Mouse (Mus musculus) cerebellum, adult 2 months (tissue): Measurements from ENCODE around the gene Crtc2. TPM values are rescaled to one million over a fixed set of nuclear protein-coding genes. Genes with fewer than 3 reads are reported as not detected.

Experiments
- DNase-seq, 2 experiments: peaks; one replicate each; pipeline ENCODE4 v3.0.0; 2021
- H3K27ac ChIP-seq: fragments of 200-500 bp; 2 replicates; pipeline ENCODE4 v1.5.1; 2012; ENCODE audit warnings: low read length, control low read depth, inconsistent platforms; ENCODE audit not compliant: insufficient read depth
- H3K27me3 ChIP-seq: fragments of 200-500 bp; 2 replicates; pipeline ENCODE4 v1.6.1; 2012; ENCODE audit warnings: inconsistent platforms, mild to moderate bottlenecking, low read length, moderate library complexity; ENCODE audit not compliant: control insufficient read depth, insufficient read depth
- H3K4me1 ChIP-seq: fragments of 200-500 bp; 2 replicates; pipeline ENCODE4 v1.6.1; 2011; ENCODE audit warnings: low read length; ENCODE audit not compliant: control insufficient read depth, insufficient read depth
- H3K4me3 ChIP-seq: fragments of 200-500 bp; replicated peaks from 2 replicates; pipeline ENCODE3; 2011; ENCODE audit warnings: mild to moderate bottlenecking, low read depth, low read length, control low read depth; ENCODE audit not compliant: insufficient read depth
- CTCF ChIP-seq: fragments of 200-500 bp; IDR thresholded peaks from 2 replicates; pipeline ENCODE4 v1.5.1; 2011; ENCODE audit warnings: low read depth, mild to moderate bottlenecking, control low read depth, low read length, moderate library complexity, borderline replicate concordance; ENCODE audit not compliant: insufficient read depth
- POLR2A ChIP-seq: fragments of 200-500 bp; IDR thresholded peaks from 2 replicates; pipeline ENCODE4 v1.6.1; 2011; ENCODE audit warnings: low read length, control low read depth, borderline replicate concordance; ENCODE audit not compliant: insufficient read depth
- WGBS: fragments of 180-500 bp; shearing (Covaris S2); methylation state at CpG from one replicate; pipeline ENCODE4 v1.1.7; 2018; 5-methylcytosine and 5-hydroxymethylcytosine counted together
- polyA plus RNA-seq: library from polyadenylated mRNA; depleted of rRNA; stranded (reverse); fragments of >200 nt; gene quantifications from 2 replicates; pipeline ENCODE4 v1.2.3, GENCODE M21; 2012

Crtc2 gene
- polyA plus RNA-seq, 1 experiment, result 78.2 TPM

DNA sequence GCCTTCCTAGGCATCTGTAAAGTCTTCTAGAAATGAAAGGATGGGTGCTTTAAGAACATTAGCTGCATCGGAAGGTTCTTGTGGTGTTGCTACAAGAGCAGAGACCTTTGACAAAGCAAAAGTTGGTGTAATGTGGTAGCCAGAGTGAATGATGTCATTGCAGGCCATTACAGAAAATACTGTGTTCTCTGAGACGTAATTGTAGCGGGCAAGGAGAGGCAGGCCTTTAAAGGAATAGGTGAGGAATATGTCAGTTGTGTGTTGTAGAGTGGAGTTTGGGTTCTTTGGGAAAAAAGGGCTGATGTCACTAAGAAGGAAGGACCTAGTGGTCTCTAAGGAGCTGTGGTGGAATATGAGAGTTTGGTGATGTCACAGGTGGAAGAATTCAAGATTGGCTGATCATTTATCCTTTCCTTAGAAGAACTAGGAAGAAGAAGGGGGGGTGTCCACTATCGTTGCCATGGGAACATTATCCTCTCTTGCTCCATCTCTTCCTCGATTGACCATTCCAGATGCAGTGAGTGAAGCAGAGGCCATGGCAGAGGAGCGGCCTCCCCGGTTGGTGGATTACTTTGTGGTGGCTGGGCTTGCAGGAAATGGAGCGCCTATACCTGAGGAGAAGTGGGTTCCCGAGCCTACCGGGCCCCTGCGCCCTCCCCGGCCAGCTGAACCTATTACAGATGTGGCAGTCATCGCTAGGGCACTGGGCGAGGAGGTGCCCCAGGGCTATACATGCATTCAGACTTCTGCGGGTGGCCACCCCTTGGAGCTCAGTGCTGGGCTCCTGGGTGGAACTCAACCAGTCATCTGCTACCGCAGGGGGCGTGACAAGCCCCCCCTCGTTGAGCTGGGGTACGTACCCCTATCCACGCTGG lies 13.2 kb downstream of the Crtc2 start:
- H3K4me3 ChIP-seq, result no peak overlapping the region
- DNase-seq, result no peak
- no peak overlapping the region for H3K27ac ChIP-seq
- TF ChIP-seq POLR2A, result no peak
- TF ChIP-seq CTCF, result no peak
- 91% methylated on average over 20 of the region's 20 CpGs for WGBS
- peaks cover 15% of the 10 kb centered on the region for H3K4me1 ChIP-seq
- H3K27me3 ChIP-seq, result no peaks in the 10 kb centered on the region

DNA sequence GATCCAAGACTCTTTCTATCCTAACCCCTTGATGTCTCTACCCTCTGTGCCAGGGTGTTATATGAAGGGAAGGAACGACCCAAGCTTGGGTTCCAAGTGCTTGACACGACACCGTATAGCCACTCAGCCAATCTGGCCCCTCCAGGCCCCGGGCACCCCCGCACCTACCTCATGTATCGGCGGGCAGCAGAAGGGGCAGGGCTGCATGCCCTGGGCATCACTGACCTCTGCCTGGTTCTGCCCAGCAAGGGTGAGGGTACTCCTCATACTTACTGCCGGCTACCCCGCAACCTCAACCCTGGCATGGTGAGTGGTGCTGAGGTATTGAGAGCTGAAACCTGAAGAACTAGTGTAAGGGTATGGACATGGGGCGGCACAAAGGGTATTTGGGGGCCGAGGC lies 14.2 kb downstream of the Crtc2 start:
- no peak overlapping the region for H3K27ac ChIP-seq
- 94% methylated on average over 11 of the region's 11 CpGs for WGBS

DNA sequence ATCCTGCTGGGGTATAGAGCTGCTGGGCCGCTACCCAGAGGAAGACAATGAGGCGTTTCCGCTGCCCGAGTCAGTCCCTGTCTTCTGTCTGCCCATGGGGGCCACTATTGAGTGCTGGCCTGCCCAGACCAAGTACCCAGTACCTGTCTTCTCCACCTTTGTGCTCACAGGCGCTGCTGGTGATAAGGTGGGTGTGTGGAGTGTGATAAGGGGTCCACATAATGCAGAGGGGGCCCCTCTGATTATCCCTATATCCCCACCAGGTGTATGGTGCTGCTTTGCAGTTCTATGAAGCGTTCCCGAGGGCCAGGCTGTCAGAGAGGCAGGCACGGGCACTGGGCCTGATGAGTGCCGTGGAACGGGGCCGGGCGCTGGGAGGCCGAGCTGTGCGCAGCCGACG lies 15.0 kb downstream of the Crtc2 start:
- Histone ChIP-seq H3K4me3 (no peak overlapping the region), H3K27me3 (no peaks in the 10 kb centered on the region), H3K4me1 (peaks cover 22% of the 10 kb centered on the region), H3K27ac (no peak overlapping the region)
- TF ChIP-seq CTCF (no peak), POLR2A (no peak)
- peak in 1 of 2 experiments; percentile 14 for DNase-seq
- WGBS, result 86% methylated on average over 16 of the region's 16 CpGs

More for the DNA sequence above, 14.2 kb downstream of the Crtc2 start:
- H3K27me3 ChIP-seq, result no peaks in the 10 kb centered on the region
- H3K4me1 ChIP-seq, result peaks cover 22% of the 10 kb centered on the region
- H3K4me3 ChIP-seq, result no peak overlapping the region
- no peak for DNase-seq
- TF ChIP-seq POLR2A, result no peak
- TF ChIP-seq CTCF, result no peak

DNA sequence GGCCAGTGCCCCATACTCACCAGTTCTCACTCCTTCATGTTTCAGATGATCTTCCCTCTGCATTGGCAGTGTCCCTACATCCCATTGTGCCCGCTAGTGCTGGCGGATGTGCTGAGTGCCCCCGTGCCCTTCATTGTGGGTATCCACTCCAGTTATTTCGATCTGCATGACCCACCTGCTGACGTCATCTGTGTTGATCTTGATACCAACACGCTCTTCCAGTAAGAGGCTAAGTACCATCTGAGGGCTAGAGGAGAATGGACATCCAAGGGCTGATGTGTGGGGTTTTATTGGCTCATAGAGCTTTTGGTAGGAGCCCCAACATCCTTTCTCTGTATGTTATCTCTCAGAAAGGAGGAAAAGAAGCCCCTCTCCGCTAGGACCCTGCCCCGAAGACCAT lies 16.8 kb downstream of the Crtc2 start:
- TF ChIP-seq CTCF, result no peak
- no peak for TF ChIP-seq POLR2A
- Histone ChIP-seq H3K4me1 (peaks cover 28% of the 10 kb centered on the region), H3K27ac (no peak overlapping the region), H3K4me3 (no peak overlapping the region), H3K27me3 (no peaks in the 10 kb centered on the region)
- peak in 1 of 2 experiments; percentile 5 for DNase-seq
- whole genome bisulfite sequencing, result 91% methylated on average over 8 of the region's 8 CpGs

DNA sequence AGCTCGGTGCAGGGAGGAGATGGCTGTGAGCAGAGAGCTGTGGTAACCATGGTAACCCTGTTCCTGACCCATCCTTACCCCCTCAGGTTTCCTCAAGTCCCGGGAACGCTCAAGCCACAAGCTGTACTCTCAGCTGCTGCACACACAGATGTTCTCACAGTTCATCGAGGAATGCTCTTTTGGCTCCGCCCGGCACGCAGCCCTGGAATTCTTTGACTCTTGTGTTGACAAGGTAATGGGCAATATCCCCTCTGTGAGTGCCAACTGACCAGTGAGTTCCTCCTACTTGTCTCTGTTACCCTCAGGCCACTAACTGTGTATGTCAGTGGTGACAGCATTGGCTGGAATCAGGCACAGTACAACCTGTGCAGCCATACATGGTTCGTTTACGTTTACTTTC lies 18.2 kb downstream of the Crtc2 start:
- H3K27me3 ChIP-seq, result no peaks in the 10 kb centered on the region
- peaks cover 30% of the 10 kb centered on the region for H3K4me1 ChIP-seq
- WGBS, result 71% methylated on average over 9 of the region's 9 CpGs
- DNase-seq, result no peak
- no peak overlapping the region for H3K27ac ChIP-seq
- no peak for TF ChIP-seq CTCF
- no peak for TF ChIP-seq POLR2A
- H3K4me3 ChIP-seq, result no peak overlapping the region

DNA sequence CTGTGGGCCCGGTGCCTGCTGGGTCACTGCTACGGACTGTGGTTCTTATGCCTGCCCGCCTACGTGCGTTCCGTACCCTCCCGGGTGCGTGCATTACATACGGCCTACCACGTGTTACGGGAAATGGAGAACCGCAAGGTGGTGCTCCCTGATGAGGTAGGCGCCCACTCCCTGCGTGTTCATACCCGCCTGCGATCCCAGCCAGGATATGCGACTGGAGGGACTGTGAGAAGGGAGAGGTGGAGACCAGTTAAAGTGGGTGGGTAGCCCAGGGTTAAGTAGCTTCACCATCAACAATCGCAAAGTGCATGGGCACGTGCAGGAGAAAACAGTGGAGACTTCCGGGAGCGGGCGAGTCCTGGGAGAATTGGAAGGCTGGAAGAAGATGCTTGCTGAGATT lies 19.9 kb downstream of the Crtc2 start:
- no peak for TF ChIP-seq POLR2A
- TF ChIP-seq CTCF, result no peak
- H3K4me3 ChIP-seq, result no peak overlapping the region
- H3K4me1 ChIP-seq, result peaks cover 43% of the 10 kb centered on the region
- H3K27me3 ChIP-seq, result no peaks in the 10 kb centered on the region
- peak in 1 of 2 experiments; percentile 28 for DNase-seq
- H3K27ac ChIP-seq, result no peak overlapping the region
- 92% methylated on average over 22 of the region's 22 CpGs for WGBS

DNA sequence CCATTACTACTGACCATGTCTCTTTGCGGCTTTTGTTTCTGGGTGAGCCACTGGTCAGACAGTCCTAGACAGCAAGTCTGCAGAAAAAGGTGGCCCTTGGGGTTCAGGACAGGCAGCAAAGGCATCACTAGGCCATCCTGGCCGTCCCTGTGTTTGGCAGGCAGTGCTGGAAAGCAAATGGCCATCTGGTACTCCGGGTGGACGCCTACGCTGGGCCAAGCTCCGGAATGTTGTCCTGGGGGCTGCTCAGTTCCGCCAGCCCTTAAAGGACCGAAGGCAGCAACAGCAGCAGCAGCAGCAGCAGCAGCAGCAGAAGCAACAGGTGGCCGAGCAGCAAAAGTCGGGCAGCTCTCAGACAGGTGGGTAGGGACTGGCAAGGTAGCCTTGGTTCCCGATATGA lies 21.3 kb downstream of the Crtc2 start:
- no peak overlapping the region for H3K4me3 ChIP-seq
- WGBS, result 15% methylated on average over 11 of the region's 11 CpGs
- TF ChIP-seq POLR2A (no peak), CTCF (no peak)
- H3K27me3 ChIP-seq, result no peaks in the 10 kb centered on the region
- DNase-seq, result peak; percentile 80 to 89
- H3K4me1 ChIP-seq, result peaks cover 47% of the 10 kb centered on the region
- peak overlapping the region; percentile 64; the same call in 1 of the 2 replicates for H3K27ac ChIP-seq

DNA sequence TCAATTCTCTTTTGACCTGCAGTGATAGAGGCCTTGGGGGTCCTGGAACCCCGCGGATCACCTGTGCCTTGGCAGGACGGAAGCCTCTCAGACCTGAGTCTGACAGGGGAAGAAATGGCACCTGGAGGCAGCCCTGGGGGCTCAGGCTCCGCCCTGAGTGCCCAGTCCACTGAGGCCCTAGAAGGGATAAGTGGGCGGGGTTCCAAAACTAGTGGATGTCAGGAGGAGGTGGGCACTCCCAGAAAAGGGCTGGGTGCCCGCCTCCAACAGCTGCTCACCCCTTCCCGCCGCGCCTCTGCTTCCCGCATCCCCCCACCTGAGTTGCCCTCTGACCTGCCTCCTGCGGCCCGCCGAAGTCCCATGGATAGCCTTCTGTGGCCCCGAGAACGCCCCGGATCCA lies 22.9 kb downstream of the Crtc2 start:
- DNase-seq, result no peak
- peak overlapping the region; percentile 64 for H3K27ac ChIP-seq
- no peak overlapping the region for H3K4me3 ChIP-seq
- WGBS, result 48% methylated on average over 16 of the region's 16 CpGs
- peaks cover 47% of the 10 kb centered on the region for H3K4me1 ChIP-seq
- H3K27me3 ChIP-seq, result no peaks in the 10 kb centered on the region
- TF ChIP-seq POLR2A (no peak), CTCF (no peak)
